Mouse (Mus musculus) forebrain, postnatal 0 days (tissue): Measurements from ENCODE around the gene Gm17617. TPM values are rescaled to one million over a fixed set of nuclear protein-coding genes. Genes with fewer than 3 reads are reported as not detected.

Experiments
- ATAC-seq: fragments of 200-750 bp; cut with Nextera tagmentation; 2 replicates; pipeline ENCODE4 v1.8.0; 2017; ENCODE audit warnings: mild to moderate bottlenecking, moderate library complexity
- DNase-seq: peaks from one replicate; pipeline ENCODE4 v3.0.0-alpha.2; 2015
- H3K27ac ChIP-seq: fragments of 300-500 bp; sonication (generic); 2 replicates; pipeline ENCODE4 v1.5.1; 2014; ENCODE audit warnings: low read depth, mild to moderate bottlenecking, antibody characterized with exemption, low read length, moderate library complexity, mixed read lengths
- H3K27me3 ChIP-seq: fragments of 300-500 bp; sonication (generic); 2 replicates; pipeline ENCODE4 v1.6.1; 2014; ENCODE audit warnings: mild to moderate bottlenecking, low read length, mixed read lengths; ENCODE audit not compliant: insufficient read depth
- H3K36me3 ChIP-seq: fragments of 300-500 bp; sonication (generic); 2 replicates; pipeline ENCODE4 v1.6.1; 2014; ENCODE audit warnings: mild to moderate bottlenecking, moderate library complexity; ENCODE audit not compliant: insufficient read depth
- H3K4me1 ChIP-seq: fragments of 300-500 bp; sonication (generic); 2 replicates; pipeline ENCODE4 v1.6.1; 2014; ENCODE audit warnings: antibody characterized with exemption; ENCODE audit not compliant: insufficient read depth
- H3K4me2 ChIP-seq: fragments of 300-500 bp; sonication (generic); 2 replicates; pipeline ENCODE4 v1.6.1; 2014; ENCODE audit warnings: low read depth, mild to moderate bottlenecking, moderate library complexity
- H3K4me3 ChIP-seq: fragments of 300-500 bp; sonication (generic); 2 replicates; pipeline ENCODE4 v1.5.1; 2014; ENCODE audit warnings: low read depth, low read length, mixed read lengths
- H3K9ac ChIP-seq: fragments of 300-500 bp; sonication (generic); 2 replicates; pipeline ENCODE4 v1.6.1; 2014; ENCODE audit warnings: mild to moderate bottlenecking
- H3K9me3 ChIP-seq: fragments of 300-500 bp; sonication (generic); 2 replicates; pipeline ENCODE4 v1.6.1; 2016; ENCODE audit warnings: low read length
- CTCF ChIP-seq: sonication (generic); IDR thresholded peaks from 2 replicates; pipeline ENCODE4 v1.5.1; 2016; ENCODE audit warnings: antibody characterized with exemption, control low read depth, low read depth
- WGBS: fragments of 180-500 bp; shearing (Covaris S2); extraction: QIAGEN DNeasy Blood & Tissue Kit; methylation state at CpG from one replicate; pipeline ENCODE4 v1.1.7; 2014; 5-methylcytosine and 5-hydroxymethylcytosine counted together
- polyA plus RNA-seq: library from polyadenylated mRNA; unstranded; fragments of >200 nt; fragmentation: Nextera tagmentation; extraction: Ambion mirVana; gene quantifications from 2 replicates; pipeline ENCODE4 v1.2.1, GENCODE M21; 2015
- total RNA-seq: library from RNA; depleted of rRNA; stranded (reverse); fragments of >200 nt; gene quantifications from 2 replicates; pipeline ENCODE4 v1.2.3, GENCODE M21; 2014

Gm17617 gene
- total and polyA plus RNA-seq, 2 experiments from 2014 or later: not detected

GRCm38 (mm10) chr13:55166806-55167725 is 33.7 kb upstream of the Gm17617 start:
- 89% methylated on average over 32 of the region's 32 CpGs for WGBS
- no peaks in the 10 kb centered on the region for H3K9me3 ChIP-seq

GRCm38 (mm10) chr13:55165831-55166339 is 32.5 kb upstream of the Gm17617 start:
- H3K27ac ChIP-seq: no peak overlapping the region
- DNase-seq: no peak
- no peaks in the 10 kb centered on the region for H3K36me3 ChIP-seq
- H3K27me3 ChIP-seq: no peaks in the 10 kb centered on the region
- H3K4me2 ChIP-seq: no peak overlapping the region
- no peak overlapping the region for H3K9ac ChIP-seq
- no peak for ATAC-seq
- H3K4me3 ChIP-seq: no peak overlapping the region
- TF ChIP-seq CTCF: no peak
- H3K4me1 ChIP-seq: no peaks in the 10 kb centered on the region
- 92% methylated on average over 16 of the region's 16 CpGs for WGBS
- no peaks in the 10 kb centered on the region for H3K9me3 ChIP-seq

More at GRCm38 (mm10) chr13:55166806-55167725, 33.7 kb upstream of the Gm17617 start:
- Histone ChIP-seq H3K4me3 (no peak overlapping the region), H3K36me3 (no peaks in the 10 kb centered on the region), H3K4me1 (peaks cover 7% of the 10 kb centered on the region; the same call in 1 of the 2 replicates), H3K4me2 (no peak overlapping the region), H3K27me3 (no peaks in the 10 kb centered on the region), H3K9ac (no peak overlapping the region), H3K27ac (no peak overlapping the region)
- no peak for TF ChIP-seq CTCF
- ATAC-seq: no peak
- DNase-seq: no peak

GRCm38 (mm10) chr13:55163553-55163952 is 30.2 kb upstream of the Gm17617 start:
- Histone ChIP-seq H3K27me3 (no peaks in the 10 kb centered on the region), H3K27ac (no peak overlapping the region), H3K4me3 (no peak overlapping the region), H3K4me2 (no peak overlapping the region), H3K4me1 (no peaks in the 10 kb centered on the region), H3K36me3 (no peaks in the 10 kb centered on the region), H3K9ac (no peak overlapping the region), H3K9me3 (no peaks in the 10 kb centered on the region)
- TF ChIP-seq CTCF: no peak
- WGBS: 68% methylated on average over 5 of the region's 5 CpGs
- ATAC-seq (no peak), DNase-seq (no peak)

GRCm38 (mm10) chr13:55162365-55162764 is 29.0 kb upstream of the Gm17617 start:
- TF ChIP-seq CTCF: no peak
- H3K36me3 ChIP-seq: no peaks in the 10 kb centered on the region
- no peak for ATAC-seq
- no peak for DNase-seq
- 64% methylated on average over 7 of the region's 7 CpGs for WGBS
- H3K4me2 ChIP-seq: no peak overlapping the region
- no peaks in the 10 kb centered on the region for H3K27me3 ChIP-seq
- no peak overlapping the region for H3K27ac ChIP-seq
- H3K9ac ChIP-seq: no peak overlapping the region
- H3K4me3 ChIP-seq: no peak overlapping the region
- H3K4me1 ChIP-seq: no peaks in the 10 kb centered on the region
- no peaks in the 10 kb centered on the region for H3K9me3 ChIP-seq

- H3K27me3 ChIP-seq: no peaks in the 10 kb centered on the region; the same call in 1 of the 2 replicates
- no peak overlapping the region for H3K4me2 ChIP-seq
- no peaks in the 10 kb centered on the region for H3K36me3 ChIP-seq
- no peaks in the 10 kb centered on the region for H3K9me3 ChIP-seq
- 86% methylated on average over 5 of the region's 5 CpGs for WGBS
- H3K9ac ChIP-seq: no peak overlapping the region
- ATAC-seq (no peak), DNase-seq (no peak)
- H3K4me1 ChIP-seq: 0 out of 2 replicates have a peak, but pooled peaks cover 3% of the 10 kb centered on the region
- no peak for TF ChIP-seq CTCF
- H3K4me3 ChIP-seq: no peak overlapping the region
- no peak overlapping the region for H3K27ac ChIP-seq
Observed at GRCm38 (mm10) chr13:55153951-55154350, 20.6 kb upstream of the Gm17617 start.

GRCm38 (mm10) chr13:55152621-55153415 is 19.5 kb upstream of the Gm17617 start, which contains the start of gene Fgfr4:
Gene Fgfr4 (plus strand): TSS chr13:55152640.
- WGBS: 2% methylated on average over 64 of the region's 68 CpGs

More at GRCm38 (mm10) chr13:55152621-55153415, 19.5 kb upstream of the Gm17617 start, which contains the start of gene Fgfr4:
- Histone ChIP-seq H3K4me3 (peak within 1 kb of the TSS; percentile 44), H3K4me1 (0 out of 2 replicates have a peak, but pooled peaks cover 3% of the 10 kb centered on the region), H3K4me2 (peak within 1 kb of the TSS; percentile 96), H3K9ac (peak within 1 kb of the TSS; percentile 37), H3K36me3 (no peaks in the 10 kb centered on the region), H3K27ac (no peak within 1 kb of the TSS), H3K9me3 (no peaks in the 10 kb centered on the region), H3K27me3 (no peaks in the 10 kb centered on the region; the same call in 1 of the 2 replicates)
- 0 out of 2 replicates have a peak, but pooled peaks have one; percentile 18 for ATAC-seq
- no peak for TF ChIP-seq CTCF
- DNase-seq: no peak
